Mouse (Mus musculus) urinary bladder, postnatal 4 days (tissue): ENCODE results near the gene Jag1.
A peak's percentile ranks its signal among the peaks of the same experiment; 100 is the strongest.

Experiments
- DNase-seq, 2 experiments: peaks; one replicate each; pipeline ENCODE4 v3.0.0; 2021 to 2022; ENCODE audit warnings: low spot score in 2 of 2

The Jag1 gene

DNA sequence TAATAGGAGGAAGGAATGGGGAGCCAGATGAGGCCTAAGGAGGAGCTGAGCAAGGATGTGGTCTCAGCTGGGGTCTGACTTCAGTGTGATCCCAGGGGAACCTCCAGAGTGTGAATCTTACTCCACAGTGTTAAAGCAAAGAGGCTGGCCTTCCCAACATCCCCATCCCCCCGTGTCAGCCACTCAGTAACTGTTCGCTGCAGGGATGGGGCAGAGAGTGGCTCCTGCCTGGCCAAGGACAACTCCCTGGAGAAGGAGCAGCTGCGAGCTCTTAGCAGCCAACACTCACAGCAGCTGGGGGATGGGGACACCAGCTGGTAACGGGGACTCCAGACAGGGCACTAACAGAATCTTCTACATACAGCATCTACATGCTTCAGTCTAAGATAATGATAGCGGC lies 15.4 kb downstream of the Jag1 start:
- no peak for DNase-seq

DNA sequence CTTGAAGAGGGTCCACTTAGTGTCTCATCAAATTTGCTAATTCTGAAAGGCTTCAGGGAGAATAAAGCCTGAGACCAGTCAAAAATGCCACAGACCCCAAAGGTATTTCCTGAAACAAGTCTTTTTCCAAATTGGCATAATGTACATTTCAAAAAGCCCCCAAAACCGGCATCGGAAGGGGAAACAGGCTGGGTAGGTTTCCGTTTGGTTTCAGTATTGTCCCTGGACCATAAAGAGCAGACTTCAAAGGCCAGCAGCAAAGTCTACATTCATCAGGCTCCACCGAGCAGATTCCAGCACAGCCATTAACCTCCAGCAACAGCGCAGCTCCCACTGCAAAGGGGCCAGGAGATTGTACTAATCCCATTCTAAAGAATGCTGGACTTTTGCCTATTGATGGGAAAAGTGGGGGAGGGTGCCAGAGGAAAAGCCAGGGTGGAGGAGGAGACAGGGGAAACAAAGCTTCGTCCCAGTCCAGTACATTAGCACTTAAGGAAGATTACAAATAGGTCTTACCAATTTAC lies 17.2 kb downstream of the Jag1 start:
- no peak for DNase-seq

DNA sequence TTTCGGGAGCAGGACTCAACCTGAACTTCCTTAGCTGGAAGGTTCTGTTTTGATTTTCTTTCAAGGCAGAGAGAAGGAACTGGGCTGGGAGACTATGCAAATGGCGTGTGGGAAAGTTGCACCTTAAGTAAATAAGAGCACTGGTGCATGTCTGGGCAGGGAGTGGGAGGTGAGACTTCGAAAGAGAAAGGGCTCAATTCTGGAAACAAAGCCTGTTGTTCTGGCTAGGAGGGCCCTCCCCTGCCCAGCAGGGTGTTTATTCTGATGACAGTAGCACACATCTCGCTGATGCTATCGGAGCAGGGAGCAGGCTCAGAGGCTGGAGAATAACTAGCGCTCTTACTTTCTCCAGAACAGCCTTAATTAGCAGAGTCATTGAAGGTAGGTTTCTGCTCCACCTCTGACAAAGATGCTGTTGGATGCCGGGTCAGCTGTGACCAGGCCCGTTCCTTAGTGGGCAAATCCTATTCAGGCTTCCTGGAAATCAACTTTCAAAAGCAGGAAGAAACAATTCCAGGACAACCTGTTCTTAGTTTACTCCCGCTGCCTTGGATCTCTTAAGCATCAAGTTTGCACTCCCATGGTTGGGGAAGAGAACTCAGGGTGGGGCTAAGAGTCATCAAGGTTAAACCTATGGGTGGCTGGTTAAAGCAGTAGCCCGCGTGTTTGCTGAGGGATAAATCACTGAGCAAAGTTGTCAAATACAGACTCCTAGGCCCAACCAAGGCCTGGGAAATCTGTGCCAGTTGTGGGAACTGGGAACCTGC lies 18.0 kb downstream of the Jag1 start:
- DNase-seq: no peak

DNA sequence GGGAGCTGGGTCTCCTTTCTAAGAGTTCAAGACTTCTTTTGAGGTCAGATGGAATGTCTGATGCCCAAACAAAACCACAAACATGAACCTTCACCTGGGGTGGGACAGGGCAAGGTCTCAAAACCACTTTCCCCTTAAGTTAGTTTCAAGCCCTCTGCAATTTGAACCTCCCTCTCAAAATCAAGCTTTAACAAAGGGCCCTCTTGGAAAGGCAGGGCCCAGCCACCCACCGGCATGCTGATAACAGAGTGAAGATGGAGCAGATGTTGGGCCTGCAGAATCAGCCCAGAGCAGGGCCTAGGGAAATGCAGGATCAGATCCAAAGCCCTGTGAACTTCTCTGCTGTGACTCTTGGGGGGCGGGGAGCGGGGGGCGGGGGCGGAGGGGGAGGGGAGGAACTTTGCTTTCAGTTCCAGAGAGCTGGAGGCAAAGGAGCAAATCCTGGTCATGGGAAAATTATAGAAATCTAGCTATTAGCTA lies 19.4 kb downstream of the Jag1 start:
- no peak for DNase-seq

DNA sequence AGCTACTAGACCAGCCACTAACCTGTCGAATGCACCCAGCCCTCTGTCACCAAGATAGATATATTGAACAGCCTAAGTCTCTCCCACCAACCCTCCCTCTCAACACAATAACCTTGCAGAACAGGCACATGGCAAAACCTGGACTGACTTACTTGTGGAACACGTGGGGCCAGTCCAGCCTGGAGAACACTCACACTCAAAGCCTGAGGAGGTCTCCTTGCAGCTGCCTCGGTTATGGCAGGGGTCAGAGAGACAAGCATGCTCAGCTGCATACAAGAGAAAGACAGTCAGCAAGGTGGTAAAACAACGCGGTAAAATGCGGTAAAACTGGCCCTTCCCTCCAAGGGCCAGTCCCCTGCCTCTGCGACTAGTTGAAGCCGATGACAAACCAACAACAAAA lies 22.1 kb downstream of the Jag1 start:
- no peak for DNase-seq

DNA sequence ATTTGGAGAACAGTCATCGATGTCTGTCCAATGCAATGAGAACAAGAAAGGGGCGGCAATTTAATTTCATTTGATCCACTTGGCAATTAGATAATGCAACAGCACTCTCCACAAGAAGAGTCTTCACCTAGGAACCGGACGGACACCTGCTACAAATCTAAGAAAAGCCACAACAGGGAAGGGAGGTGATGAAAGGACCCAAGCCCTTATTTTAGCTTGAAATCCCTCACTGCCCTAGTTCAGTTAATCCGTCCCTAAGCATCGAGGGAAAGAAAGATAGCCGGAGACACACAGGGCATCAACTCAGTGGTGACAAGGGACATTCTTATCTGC lies 23.2 kb downstream of the Jag1 start:
- no peak for DNase-seq

DNA sequence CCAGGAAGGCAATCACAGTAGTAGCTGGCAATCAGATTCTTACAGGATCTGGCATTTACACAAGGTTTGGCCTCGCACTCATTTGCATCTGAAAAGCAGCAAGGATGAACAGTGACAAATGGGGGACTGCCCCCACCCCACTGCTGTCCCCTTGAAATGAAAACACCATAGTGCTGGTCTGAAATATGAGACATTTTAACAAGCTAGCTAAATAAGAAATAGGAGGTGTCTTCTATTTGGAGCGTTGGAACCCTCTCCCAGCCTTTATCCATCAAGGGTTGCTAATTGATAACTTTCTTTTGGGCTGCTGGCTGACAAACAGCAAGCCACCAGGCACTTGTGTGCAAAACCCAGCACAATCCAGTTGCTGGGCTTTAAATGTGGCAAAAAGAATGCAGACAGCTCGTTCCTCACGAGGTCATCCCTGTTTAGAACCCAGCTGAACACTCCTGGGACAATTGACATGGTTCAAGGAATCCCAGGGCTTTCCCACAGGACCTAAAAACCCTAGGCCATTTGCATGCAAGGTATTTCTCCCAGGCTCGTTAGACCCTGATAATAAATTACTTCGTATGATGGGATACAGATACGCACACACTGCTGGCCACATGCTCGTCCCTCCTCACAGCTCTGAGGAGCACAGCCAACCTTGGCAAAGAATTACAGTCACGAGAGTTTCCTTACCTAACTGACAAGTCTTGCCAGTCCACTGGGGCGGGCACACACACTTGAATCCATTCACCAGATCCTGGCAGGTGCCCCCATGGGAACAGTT lies 23.7 kb downstream of the Jag1 start:
- no peak for DNase-seq

DNA sequence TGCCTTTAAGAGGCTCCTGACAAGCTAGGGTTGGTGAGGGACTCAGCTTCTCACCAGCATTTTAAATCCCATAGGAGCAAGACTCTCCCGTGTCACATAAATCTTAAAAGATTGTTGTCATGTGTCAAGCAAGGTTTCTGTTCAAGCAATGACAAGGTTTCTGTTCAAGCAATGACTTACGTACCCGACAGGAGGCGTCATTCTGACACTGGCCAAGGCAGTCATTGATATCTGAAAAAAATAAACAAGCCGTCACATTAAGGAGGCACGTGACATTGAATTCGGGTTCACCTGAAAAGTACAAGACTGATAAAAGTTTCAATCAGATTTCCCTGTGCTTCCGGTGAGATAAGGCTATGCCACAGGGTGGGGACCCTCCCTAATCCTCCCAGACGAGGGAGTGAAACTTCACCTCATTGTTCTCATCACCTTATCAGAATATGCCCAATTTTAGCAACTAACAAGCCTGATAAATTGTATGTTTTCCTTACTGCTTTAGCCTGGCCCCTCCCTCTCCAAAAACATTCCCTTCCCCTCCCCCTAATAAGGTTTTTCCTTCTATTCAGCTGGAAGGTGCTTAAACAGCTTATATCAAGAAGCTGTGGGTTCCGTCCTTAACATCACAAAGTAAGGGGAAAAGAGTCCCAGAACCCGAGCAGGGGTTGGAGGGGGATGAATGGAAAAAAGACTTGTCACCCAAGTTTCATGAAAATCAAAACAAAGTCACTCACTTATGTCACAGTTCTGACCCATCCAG lies 24.5 kb downstream of the Jag1 start:
- DNase-seq: no peak

DNA sequence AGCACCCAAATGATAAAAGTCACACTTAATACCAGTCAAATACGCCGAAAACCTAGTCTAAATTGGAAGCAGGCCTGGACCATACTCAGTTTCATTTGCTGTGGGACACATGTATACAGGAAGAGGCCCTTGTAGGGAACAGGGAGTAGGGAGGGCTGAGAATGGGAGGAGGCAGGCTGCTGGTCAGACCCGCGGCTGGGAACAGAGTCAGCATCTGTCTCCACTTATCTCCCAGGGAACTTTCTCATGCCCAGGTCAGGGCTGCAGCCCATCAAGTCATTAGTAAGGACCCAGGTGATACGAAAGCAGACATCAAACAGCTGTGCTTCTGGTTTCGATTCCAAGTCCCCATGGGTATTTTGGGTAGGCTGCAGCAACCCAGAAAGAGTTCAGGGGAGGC lies 28.7 kb downstream of the Jag1 start:
- DNase-seq: no peak

DNA sequence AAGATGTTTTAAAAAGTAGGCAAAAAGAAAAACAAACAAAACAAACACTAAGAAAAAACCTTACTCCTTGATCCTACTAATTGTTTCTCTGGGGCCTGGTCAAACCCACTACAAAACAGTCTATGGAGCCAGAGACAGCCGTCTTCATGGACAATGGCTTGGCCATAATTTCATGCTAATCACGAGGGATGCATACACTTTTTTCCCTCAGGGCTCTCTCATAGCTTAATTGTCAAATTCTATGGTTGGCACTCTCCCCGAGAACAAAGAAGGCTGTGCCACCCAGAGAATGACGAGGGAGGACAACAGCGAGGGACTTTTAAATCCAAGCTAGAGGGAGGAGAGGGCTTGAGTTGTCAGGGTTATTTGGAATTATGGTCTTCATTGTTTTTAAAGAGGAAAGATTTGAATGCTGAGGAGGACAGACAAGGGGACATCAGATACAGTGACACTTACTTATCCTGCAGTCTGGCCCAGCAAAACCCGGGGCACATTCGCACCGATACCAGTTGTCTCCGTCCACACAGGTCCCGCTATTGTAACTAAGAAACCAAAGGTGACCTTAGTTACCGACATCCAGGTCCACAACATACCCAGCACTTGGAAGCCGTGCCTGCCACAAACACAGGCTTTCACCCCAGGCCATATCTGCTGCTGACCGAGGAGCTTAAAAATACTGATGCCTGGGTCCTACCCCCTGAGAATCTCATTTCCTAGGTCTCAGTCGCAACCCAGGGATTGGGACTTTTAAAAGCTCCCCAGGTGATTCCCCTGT lies 29.6 kb downstream of the Jag1 start:
- no peak for DNase-seq

DNA sequence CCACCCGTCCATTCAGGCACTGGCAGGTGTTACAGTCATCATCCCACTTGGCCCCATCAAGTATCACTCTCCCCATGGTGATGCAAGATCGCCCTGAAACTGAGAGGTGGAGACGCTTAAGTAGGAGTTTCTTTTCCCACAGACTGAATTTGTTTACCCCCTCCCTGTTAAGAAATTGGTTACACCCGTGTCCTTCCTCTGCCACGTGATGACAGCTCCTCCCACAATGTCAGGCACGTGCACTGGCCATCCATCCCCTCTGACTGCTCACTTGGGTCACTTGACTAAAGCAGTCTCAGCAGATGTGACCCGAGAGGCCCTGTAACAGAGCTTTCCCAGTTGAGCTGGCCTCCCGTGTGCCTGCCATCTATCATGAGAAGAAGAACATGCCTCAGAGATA lies 31.2 kb downstream of the Jag1 start:
- DNase-seq: no peak

DNA sequence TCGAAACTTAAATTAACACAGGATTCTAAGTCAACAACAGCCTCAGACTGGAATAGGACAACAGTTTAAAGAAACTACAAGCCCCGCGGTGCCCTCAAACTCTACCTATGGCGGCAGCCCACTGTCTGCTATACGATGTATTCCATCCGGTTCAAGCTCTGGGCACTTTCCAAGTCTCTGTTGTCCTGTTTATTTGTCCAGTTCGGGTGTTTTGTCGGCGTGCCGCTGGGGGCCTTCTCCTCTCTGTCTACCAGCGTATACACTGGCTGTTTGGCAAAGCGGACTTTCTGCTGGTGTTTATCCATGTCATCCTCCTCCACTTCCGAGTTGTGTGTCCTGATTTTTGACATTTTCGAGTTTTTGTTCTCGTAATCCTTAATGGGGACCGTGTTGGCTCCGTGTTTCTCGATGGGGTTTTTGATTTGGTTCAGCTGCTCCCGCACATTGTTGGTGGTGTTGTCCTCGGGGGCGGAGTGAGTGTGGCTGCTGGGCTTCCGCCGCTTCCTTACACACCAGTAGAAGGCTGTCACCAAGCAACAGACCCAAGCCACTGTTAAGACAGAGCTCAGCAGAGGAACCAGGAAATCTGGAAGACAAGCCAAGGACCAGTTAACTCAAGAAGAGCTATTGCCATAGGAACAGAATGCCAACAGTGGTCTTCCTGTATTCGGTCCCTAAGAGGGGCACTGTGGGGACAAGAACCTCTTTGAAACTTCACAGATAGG lies 33.4 kb downstream of the Jag1 start:
- no peak for DNase-seq

DNA sequence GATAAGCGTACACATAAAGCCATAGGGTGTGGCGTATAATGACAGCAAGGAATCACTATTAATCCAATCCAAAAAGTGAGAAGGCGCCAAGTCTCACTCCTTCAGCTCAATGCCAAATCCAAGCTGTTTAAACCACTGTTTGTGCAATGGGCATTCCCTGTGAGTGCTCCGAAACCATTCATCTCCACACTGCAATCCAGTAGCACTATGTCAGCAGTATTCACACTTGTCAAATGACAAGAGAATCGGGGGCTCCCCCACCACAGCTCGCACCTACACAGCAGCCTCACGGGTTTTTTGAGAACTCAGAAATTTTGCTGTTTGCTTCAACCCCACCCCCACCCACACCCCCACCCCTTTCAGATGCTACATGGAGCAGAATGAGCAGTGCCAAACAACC lies 35.4 kb downstream of the Jag1 start:
- DNase-seq: no peak

DNA sequence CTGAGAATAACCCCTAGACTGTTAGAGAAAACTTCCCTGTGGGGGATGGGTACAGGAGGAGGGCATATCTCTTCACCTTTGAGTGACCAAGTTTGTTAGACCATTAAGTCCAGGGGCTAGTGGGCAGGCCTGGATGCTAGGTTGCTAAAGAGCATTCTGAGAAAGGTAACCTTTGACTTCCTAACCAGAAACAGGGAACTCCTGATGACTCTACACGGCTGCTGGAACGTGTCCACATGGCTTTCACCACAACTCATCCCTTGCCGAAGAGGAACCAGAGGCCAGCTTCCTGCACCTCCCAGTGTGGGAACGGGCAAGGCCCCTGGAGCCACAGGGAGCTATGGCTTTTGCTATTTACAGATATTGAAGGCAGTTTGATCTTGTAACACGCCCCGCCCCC lies 36.0 kb downstream of the Jag1 start:
- peak in 1 of 2 experiments; percentile 56 for DNase-seq

DNA sequence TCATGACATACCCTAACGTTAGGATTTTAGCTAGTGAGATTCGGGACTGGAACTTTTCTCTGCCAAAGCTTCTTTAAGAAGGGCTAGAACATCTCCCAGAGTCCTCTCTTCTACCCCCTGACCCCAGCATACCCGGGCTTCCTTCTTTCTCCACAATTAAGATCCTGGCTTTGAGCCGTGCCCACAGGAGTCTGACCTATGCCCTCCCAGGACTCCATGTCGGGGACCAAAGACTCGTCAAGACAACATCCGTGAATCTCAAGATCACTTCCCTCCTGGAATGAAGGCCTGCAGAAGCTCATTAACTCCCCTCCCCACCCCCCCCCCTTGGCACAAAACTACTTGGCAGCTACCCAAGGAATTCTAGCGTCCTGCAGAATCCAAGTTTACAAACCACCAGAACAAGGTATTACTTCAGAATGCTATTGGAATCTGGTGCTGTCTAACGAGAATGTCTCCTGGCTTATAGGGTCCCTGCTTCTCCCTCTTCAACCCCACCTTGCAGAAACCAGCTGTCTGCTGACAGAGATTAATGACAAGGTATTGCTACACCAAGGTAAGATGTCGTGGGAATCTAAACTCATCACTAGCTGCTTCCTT lies 36.6 kb downstream of the Jag1 start:
- DNase-seq: peak in 1 of 2 experiments; percentile 56

DNA sequence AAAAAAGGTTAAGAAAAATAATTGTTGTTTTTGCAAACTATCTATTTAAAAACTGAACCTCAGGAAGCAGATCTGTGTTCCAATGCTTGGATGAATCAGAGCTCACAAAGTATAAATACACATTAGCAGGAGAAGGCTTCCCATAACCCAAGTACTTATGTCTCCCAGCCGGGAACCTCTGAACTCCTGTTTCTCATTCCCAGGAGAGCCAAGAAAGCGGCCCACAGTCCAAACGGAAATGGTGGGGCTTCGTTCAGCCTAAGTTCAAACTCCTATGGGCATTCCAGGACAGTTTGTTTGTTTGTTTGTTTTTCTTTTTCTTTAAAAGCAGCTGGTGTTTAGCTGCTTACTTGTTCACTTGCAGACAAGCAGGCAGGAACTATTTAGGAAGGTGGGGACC lies 37.7 kb downstream of the Jag1 start:
- DNase-seq: no peak

DNA sequence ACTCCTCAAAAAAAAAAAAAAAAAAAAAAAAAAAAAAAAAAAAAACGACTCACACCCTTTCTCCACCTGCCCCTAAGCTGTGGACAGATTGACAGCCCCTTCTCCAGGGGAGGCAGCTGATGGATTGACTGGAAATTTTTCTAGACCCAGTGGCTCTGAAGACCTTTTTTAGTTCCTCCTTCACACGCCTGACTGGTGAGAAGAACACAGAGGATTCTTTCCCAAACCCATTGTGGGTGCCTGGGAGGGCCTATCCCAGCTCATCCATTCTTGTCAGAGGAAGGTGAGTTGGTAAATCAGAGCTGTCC lies 42.2 kb downstream of the Jag1 start:
- DNase-seq: no peak

DNA sequence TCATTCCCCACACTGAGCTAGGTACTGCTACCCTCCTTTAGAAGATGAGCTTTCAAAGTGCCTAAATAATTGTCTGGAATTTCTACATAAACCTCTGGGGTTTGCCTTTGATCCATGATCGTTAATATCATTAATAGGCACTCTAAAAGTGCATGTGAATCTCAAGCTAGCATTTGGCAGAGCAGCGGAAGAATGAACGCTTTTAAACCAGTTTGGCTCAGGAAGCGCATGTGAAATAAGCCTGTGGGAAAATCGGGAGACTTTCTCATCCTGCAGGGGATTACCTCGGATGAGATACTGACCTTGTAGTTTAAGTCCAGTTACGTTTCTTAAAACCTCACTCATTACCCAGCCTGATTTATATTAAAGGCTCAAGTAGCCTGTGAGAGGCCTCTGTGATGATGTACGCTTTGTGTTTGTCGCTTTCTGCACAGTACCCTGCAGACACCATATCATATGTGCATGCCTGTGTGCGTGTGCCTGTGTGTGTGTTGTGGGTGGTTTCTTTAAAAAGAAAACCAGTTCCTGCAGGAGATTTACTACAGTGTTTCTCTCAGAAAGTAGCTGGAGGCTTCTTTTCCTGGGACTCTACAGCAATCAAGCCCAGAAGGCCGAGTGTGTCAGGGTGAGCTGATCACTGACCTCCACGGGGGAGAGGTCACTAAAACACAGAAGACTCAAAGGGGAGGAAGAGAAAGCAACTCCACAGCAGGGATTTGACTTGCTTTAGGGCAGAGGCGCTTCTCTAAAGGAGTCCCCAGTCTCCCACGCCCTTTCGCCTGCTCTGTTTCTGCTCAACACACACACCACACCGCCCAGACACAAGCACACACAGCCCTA lies 42.8 kb downstream of the Jag1 start:
- DNase-seq: no peak

DNA sequence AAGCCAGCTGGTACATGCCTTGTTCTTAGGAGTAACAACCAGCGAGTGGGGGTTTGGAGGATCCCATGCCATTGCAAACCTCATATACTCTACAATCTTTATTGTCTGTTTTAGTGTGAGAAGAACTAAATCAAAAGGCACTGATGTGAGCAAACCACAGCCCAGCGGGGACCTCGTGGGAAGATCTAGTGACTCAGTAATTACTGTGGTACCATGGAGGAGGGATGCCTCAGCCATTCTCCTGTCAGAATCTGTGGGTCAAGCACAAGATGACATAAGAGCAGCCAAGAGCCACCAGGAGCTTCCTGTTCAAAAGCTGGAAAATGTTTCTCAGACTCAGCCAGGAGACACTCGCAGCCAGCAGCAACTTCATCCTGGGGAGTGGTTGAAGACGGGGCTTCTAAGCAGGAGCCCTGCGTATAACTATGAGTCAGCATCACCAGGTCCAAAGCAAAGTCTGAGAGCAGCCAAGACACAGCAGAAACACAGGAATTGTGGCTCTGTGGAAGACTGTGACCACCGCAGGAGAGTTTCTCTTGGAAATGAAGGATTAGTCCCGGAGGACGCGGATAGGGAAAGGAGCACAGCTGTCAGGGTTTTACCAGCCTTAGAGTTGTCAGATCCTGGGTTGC lies 48.8 kb downstream of the Jag1 start:
- DNase-seq: no peak
